Comparison of ENCODE assay signal across 19 mouse cellular contexts in the genomic region with DNA sequence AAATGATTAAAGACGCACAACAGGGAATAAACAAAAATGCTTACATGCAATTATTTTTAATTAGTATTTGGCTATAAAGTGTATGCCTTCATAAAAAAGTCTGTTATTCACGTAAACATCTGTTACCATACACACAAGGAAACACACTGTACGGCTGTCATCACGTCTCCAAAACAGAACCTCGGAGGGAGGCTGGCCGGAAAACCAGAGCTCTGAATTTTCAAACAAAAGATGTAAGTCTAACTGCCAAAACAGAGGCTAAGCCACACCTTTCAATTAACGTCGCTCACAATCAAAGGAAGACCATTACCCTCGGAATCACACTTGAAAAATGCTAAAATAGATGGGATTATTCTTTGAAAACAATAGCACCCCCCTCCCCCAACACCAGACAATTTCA. TPM values are rescaled to one million over a fixed set of nuclear protein-coding genes. Genes with fewer than 3 reads are reported as not detected.
DNase-seq lines count a peak whose midpoint lies in the region; ATAC-seq lines count a peak whose summit lies in the region.
"Had no signal": no experiment of that assay in that cellular context is flagged by ENCODE, and none has a peak within 500 bp of the region (broad histone marks: within the 10 kb centered on the region; RNA-seq: fewer than 3 reads in every experiment).

No protein-coding gene starts in this region.

- H3K27me3 ChIP-seq in forebrain, embryonic 12.5 days = peaks cover 46% of the 10 kb centered on the region
- H3K27me3 ChIP-seq in forebrain, embryonic 10.5 days (ENCODE audit: poor library complexity, severe bottlenecking) = peaks cover 62% of the 10 kb centered on the region
- 0 out of 2 replicates have a peak, but pooled peaks cover 3% of the 10 kb centered on the region for H3K27me3 ChIP-seq in hindbrain, embryonic 13.5 days
- 0 out of 2 replicates have a peak, but pooled peaks cover 2% of the 10 kb centered on the region for H3K27me3 ChIP-seq in hindbrain, embryonic 12.5 days
- H3K27me3 ChIP-seq in neural tube, embryonic 14.5 days (ENCODE audit: control insufficient read depth, insufficient read depth, low read length) = no peaks in the 10 kb centered on the region
- no peaks in the 10 kb centered on the region for H3K27me3 ChIP-seq in neural tube, embryonic 15.5 days (replicated peaks)
- H3K27me3 ChIP-seq in forebrain, embryonic 16.5 days (replicated peaks; ENCODE audit: control insufficient read depth, insufficient read depth, low read length) = 0 out of 2 replicates have a peak, but pooled peaks cover 12% of the 10 kb centered on the region
- H3K27me3 ChIP-seq: CH12.LX had no signal

- H3K4me3 ChIP-seq in forebrain, embryonic 12.5 days (replicated peaks) = no peak overlapping the region
- H3K4me3 ChIP-seq in forebrain, embryonic 10.5 days = no peak overlapping the region
- H3K4me3 ChIP-seq in hindbrain, embryonic 13.5 days = no peak overlapping the region
- H3K4me3 ChIP-seq in hindbrain, embryonic 12.5 days = no peak overlapping the region
- H3K4me3 ChIP-seq in neural tube, embryonic 14.5 days (ENCODE audit: low read depth, low read length) = no peak overlapping the region
- H3K4me3 ChIP-seq in neural tube, embryonic 15.5 days (replicated peaks) = no peak overlapping the region
- H3K4me3 ChIP-seq in forebrain, embryonic 16.5 days (replicated peaks; ENCODE audit: low read length) = no peak overlapping the region
- H3K4me3 ChIP-seq: myocyte had no signal

- 17% methylated on average over 9 of the region's 9 CpGs for WGBS in forebrain, embryonic 12.5 days
- 33% methylated on average over 9 of the region's 9 CpGs for WGBS in forebrain, embryonic 10.5 days
- whole genome bisulfite sequencing in hindbrain, embryonic 13.5 days = 36% methylated on average over 9 of the region's 9 CpGs
- WGBS in hindbrain, embryonic 12.5 days = 32% methylated on average over 9 of the region's 9 CpGs
- WGBS in neural tube, embryonic 14.5 days = 28% methylated on average over 9 of the region's 9 CpGs
- 24% methylated on average over 9 of the region's 9 CpGs for WGBS in neural tube, embryonic 15.5 days
- WGBS in forebrain, embryonic 16.5 days = 4% methylated on average over 9 of the region's 9 CpGs

- H3K9ac ChIP-seq in forebrain, embryonic 12.5 days = no peak overlapping the region
- H3K9ac ChIP-seq in hindbrain, embryonic 13.5 days = no peak overlapping the region
- H3K9ac ChIP-seq in hindbrain, embryonic 12.5 days = no peak overlapping the region
- H3K9ac ChIP-seq in neural tube, embryonic 14.5 days (replicated peaks; ENCODE audit: low read depth, low read length) = no peak overlapping the region
- no peak overlapping the region for H3K9ac ChIP-seq in neural tube, embryonic 15.5 days (replicated peaks)
- no peak overlapping the region for H3K9ac ChIP-seq in forebrain, embryonic 16.5 days (replicated peaks; ENCODE audit: low read depth, low read length)

- no peaks in the 10 kb centered on the region for H3K9me3 ChIP-seq in forebrain, embryonic 12.5 days
- H3K9me3 ChIP-seq in forebrain, embryonic 10.5 days = no peaks in the 10 kb centered on the region
- H3K9me3 ChIP-seq in hindbrain, embryonic 13.5 days = no peaks in the 10 kb centered on the region
- no peaks in the 10 kb centered on the region for H3K9me3 ChIP-seq in hindbrain, embryonic 12.5 days (replicated peaks)
- H3K9me3 ChIP-seq in neural tube, embryonic 14.5 days (ENCODE audit: control insufficient read depth, low read length) = no peaks in the 10 kb centered on the region
- H3K9me3 ChIP-seq in neural tube, embryonic 15.5 days (replicated peaks) = no peaks in the 10 kb centered on the region
- H3K9me3 ChIP-seq in forebrain, embryonic 16.5 days (ENCODE audit: control insufficient read depth, low read length) = no peaks in the 10 kb centered on the region

- 0 out of 2 replicates have a peak overlapping the region, but pooled peaks have one; percentile 3 for H3K4me2 ChIP-seq in forebrain, embryonic 12.5 days
- no peak overlapping the region for H3K4me2 ChIP-seq in hindbrain, embryonic 13.5 days
- H3K4me2 ChIP-seq in hindbrain, embryonic 12.5 days (replicated peaks) = no peak overlapping the region
- H3K4me2 ChIP-seq in neural tube, embryonic 14.5 days (ENCODE audit: low read depth, low read length) = no peak overlapping the region
- H3K4me2 ChIP-seq in neural tube, embryonic 15.5 days = no peak overlapping the region
- peak overlapping the region; percentile 29 for H3K4me2 ChIP-seq in forebrain, embryonic 16.5 days (ENCODE audit: low read length)

- no peaks in the 10 kb centered on the region for H3K36me3 ChIP-seq in forebrain, embryonic 12.5 days (replicated peaks)
- H3K36me3 ChIP-seq in forebrain, embryonic 10.5 days (replicated peaks) = no peaks in the 10 kb centered on the region
- no peaks in the 10 kb centered on the region for H3K36me3 ChIP-seq in hindbrain, embryonic 13.5 days
- no peaks in the 10 kb centered on the region for H3K36me3 ChIP-seq in hindbrain, embryonic 12.5 days
- H3K36me3 ChIP-seq in neural tube, embryonic 14.5 days (ENCODE audit: control insufficient read depth, insufficient read depth, low read length) = no peaks in the 10 kb centered on the region
- H3K36me3 ChIP-seq in neural tube, embryonic 15.5 days = no peaks in the 10 kb centered on the region
- no peaks in the 10 kb centered on the region for H3K36me3 ChIP-seq in forebrain, embryonic 16.5 days (ENCODE audit: control insufficient read depth, insufficient read depth)

- H3K4me1 ChIP-seq in forebrain, embryonic 12.5 days = peaks cover 40% of the 10 kb centered on the region
- H3K4me1 ChIP-seq in forebrain, embryonic 10.5 days = peaks cover 54% of the 10 kb centered on the region
- peaks cover 56% of the 10 kb centered on the region for H3K4me1 ChIP-seq in hindbrain, embryonic 13.5 days (replicated peaks)
- H3K4me1 ChIP-seq in hindbrain, embryonic 12.5 days = peaks cover 31% of the 10 kb centered on the region
- peaks cover 11% of the 10 kb centered on the region for H3K4me1 ChIP-seq in neural tube, embryonic 14.5 days (ENCODE audit: control insufficient read depth, insufficient read depth, low read length)
- peaks cover 36% of the 10 kb centered on the region for H3K4me1 ChIP-seq in neural tube, embryonic 15.5 days
- H3K4me1 ChIP-seq in forebrain, embryonic 16.5 days (replicated peaks; ENCODE audit: control insufficient read depth, insufficient read depth, low read length) = peaks cover 16% of the 10 kb centered on the region

- no peak overlapping the region for H3K27ac ChIP-seq in forebrain, embryonic 12.5 days
- no peak overlapping the region for H3K27ac ChIP-seq in forebrain, embryonic 10.5 days
- H3K27ac ChIP-seq in hindbrain, embryonic 13.5 days = peak overlapping the region; percentile 1; the same call in 1 of the 2 replicates
- no peak overlapping the region for H3K27ac ChIP-seq in hindbrain, embryonic 12.5 days
- peak overlapping the region; percentile 64; the same call in 1 of the 2 replicates for H3K27ac ChIP-seq in neural tube, embryonic 14.5 days (ENCODE audit: low read depth, low read length)
- no peak overlapping the region for H3K27ac ChIP-seq in neural tube, embryonic 15.5 days (replicated peaks)
- H3K27ac ChIP-seq in forebrain, embryonic 16.5 days (ENCODE audit: low read length) = no peak overlapping the region
- H3K27ac ChIP-seq: stomach, postnatal 0 days had no signal

- no peak for DNase-seq in forebrain, embryonic 10.5 days (ENCODE audit: extremely low spot score, low spot score)
- DNase-seq in urinary bladder, postnatal 10 days (ENCODE audit: low spot score) = no peak
- DNase-seq: cerebellum, adult 2 months; cerebellum, postnatal 36 days; kidney, adult 18-20 months; kidney, postnatal 10 days; liver; lung, postnatal 14 days; midbrain, embryonic 14.5 days; right cerebral cortex, adult 18-20 months had no signal

- ATAC-seq in forebrain, embryonic 12.5 days (ENCODE audit: low FRiP score) = no peak
- ATAC-seq in hindbrain, embryonic 13.5 days (ENCODE audit: low FRiP score) = no peak
- ATAC-seq in hindbrain, embryonic 12.5 days (ENCODE audit: low FRiP score) = no peak
- no peak for ATAC-seq in neural tube, embryonic 14.5 days (ENCODE audit: low read depth)
- ATAC-seq in neural tube, embryonic 15.5 days (ENCODE audit: low FRiP score) = no peak
- ATAC-seq in forebrain, embryonic 16.5 days = peak; percentile 59

RNA-seq across cellular contexts. Expression of gene Mgmt, which starts 49.1 kb away (rescaled TPM):
- polyA plus RNA-seq in forebrain, embryonic 12.5 days (2016; fragmentation: Nextera tagmentation; extraction: Ambion mirVana) = 2.2 and 2.4 TPM in 2 replicates
- polyA plus RNA-seq in forebrain, embryonic 10.5 days (2016; fragmentation: Nextera tagmentation; extraction: Ambion mirVana) = 4.1 and 4.6 TPM in 2 replicates
- 1.8 and 2.1 TPM in 2 replicates for polyA plus RNA-seq in hindbrain, embryonic 13.5 days (2015; fragmentation: Nextera tagmentation; extraction: Ambion mirVana)
- polyA plus RNA-seq in hindbrain, embryonic 12.5 days (2016; fragmentation: Nextera tagmentation; extraction: Ambion mirVana) = 3.5 and 3.6 TPM in 2 replicates
- polyA plus RNA-seq in neural tube, embryonic 14.5 days (2014; fragmentation: Nextera tagmentation; extraction: Ambion mirVana) = 0.90 and 1.4 TPM in 2 replicates
- 1.3 and 2.6 TPM in 2 replicates for polyA plus RNA-seq in neural tube, embryonic 15.5 days (2015; fragmentation: Nextera tagmentation; extraction: Ambion mirVana)
- 1.0 and 1.2 TPM in 2 replicates for polyA plus RNA-seq in forebrain, embryonic 16.5 days (2015; fragmentation: Nextera tagmentation; extraction: Ambion mirVana)

Comparison
In these comparisons a context has a peak if more than half of its experiments do, and no peak if none do; other contexts are left out.
1. H3K27ac ChIP-seq: peak in hindbrain, embryonic 13.5 days (single experiment) and neural tube, embryonic 14.5 days (single experiment); none in forebrain, embryonic 12.5 days (single experiment), forebrain, embryonic 10.5 days (single experiment), hindbrain, embryonic 12.5 days (single experiment), neural tube, embryonic 15.5 days (single experiment) and forebrain, embryonic 16.5 days (single experiment).
2. H3K4me2 ChIP-seq: peak in forebrain, embryonic 12.5 days (single experiment) and forebrain, embryonic 16.5 days (single experiment); none in hindbrain, embryonic 13.5 days (single experiment), hindbrain, embryonic 12.5 days (single experiment), neural tube, embryonic 14.5 days (single experiment) and neural tube, embryonic 15.5 days (single experiment).